Mouse (Mus musculus) layer of hippocampus, adult 8-10 months (tissue): ENCODE data around the gene Hist1h2bl. TPM values are rescaled to one million over a fixed set of nuclear protein-coding genes. Genes with fewer than 3 reads are reported as not detected.
"Not testable (repeated sequence)": the region's sequence is repeated elsewhere in the genome, so short reads cannot be mapped to it uniquely, and the experiment has no call there.

Source experiments
- DNase-seq, 2 experiments: peaks; one replicate each; pipeline ENCODE4 v3.0.0; 2022; ENCODE audit warnings: low spot score in 2 of 2
- total RNA-seq, 4 experiments: library from RNA; stranded (reverse); gene quantifications; 2 replicates each; pipeline ENCODE4 v1.2.4; 2022

Hist1h2bl gene
- total RNA-seq, 4 experiments from 2014 or later = 10.8 to 28.3 (median 22.4) TPM

- DNase-seq = no peak
These were observed 7.3 kb upstream of the Hist1h2bl start for GRCm38 (mm10) chr13:21722993-21723836.

- DNase-seq = no peak
These were observed 6.5 kb upstream of the Hist1h2bl start for GRCm38 (mm10) chr13:21722373-21722925.

GRCm38 (mm10) chr13:21721757-21722372 lies 5.9 kb upstream of the Hist1h2bl start, which contains the start of gene Hist1h2bm:
Gene Hist1h2bm, plus strand, starts transcription at chr13:21722044.
- peak; percentile 60 to 65 for DNase-seq

GRCm38 (mm10) chr13:21721107-21721756 lies 5.3 kb upstream of the Hist1h2bl start:
- DNase-seq = not testable (repeated sequence)

- no peak for DNase-seq
These were observed 2.6 kb upstream of the Hist1h2bl start for GRCm38 (mm10) chr13:21718381-21719080.

GRCm38 (mm10) chr13:21717397-21718357 lies 1.7 kb upstream of the Hist1h2bl start, which contains the start of gene Hist1h3h:
Gene Hist1h3h, plus strand, starts transcription at chr13:21717659.
- DNase-seq = peak; percentile 86 to 92

- not testable (repeated sequence) for DNase-seq
These were observed 823 bp upstream of the Hist1h2bl start for GRCm38 (mm10) chr13:21716540-21717391.

- DNase-seq = no peak
These were observed 646 bp downstream of the Hist1h2bl start for GRCm38 (mm10) chr13:21715131-21715863.

- DNase-seq = peak; percentile 38 to 68
These were observed 1.2 kb downstream of the Hist1h2bl start for GRCm38 (mm10) chr13:21714725-21715124.

- no peak for DNase-seq
These were observed 4.2 kb downstream of the Hist1h2bl start for GRCm38 (mm10) chr13:21711698-21712097.

GRCm38 (mm10) chr13:21710821-21711525 lies 5.0 kb downstream of the Hist1h2bl start:
- peak; percentile 65 to 88 for DNase-seq

GRCm38 (mm10) chr13:21710031-21710711 lies 5.8 kb downstream of the Hist1h2bl start:
- peak; percentile 74 to 89 for DNase-seq

- DNase-seq = no peak
These were observed 9.3 kb downstream of the Hist1h2bl start for GRCm38 (mm10) chr13:21706669-21707068.

GRCm38 (mm10) chr13:21697811-21698210 lies 18.1 kb downstream of the Hist1h2bl start, which contains the start of gene Olfr1359:
Gene Olfr1359, plus strand, starts transcription at chr13:21698111.
- DNase-seq = no peak

GRCm38 (mm10) chr13:21677305-21677704 lies 38.6 kb downstream of the Hist1h2bl start, which contains the start of gene Olfr1360:
Gene Olfr1360, minus strand, starts transcription at chr13:21677405.
- no peak for DNase-seq
